Mouse (Mus musculus): ENCODE results near the gene Hsd17b2. TPM values are rescaled to one million over a fixed set of nuclear protein-coding genes. Genes with fewer than 3 reads are reported as not detected.

The Hsd17b2 gene
- total and polyA plus RNA-seq, 3 experiments = not detected

- no peak overlapping the region for H3K27ac ChIP-seq
- H3K79me2 ChIP-seq (replicated peaks; ENCODE audit: control insufficient read depth, insufficient read depth, low read length) = no peaks in the 10 kb centered on the region
- intact Hi-C loops (cut with DNase I) = no loop called here
- H3K4me1 ChIP-seq (ENCODE audit: control insufficient read depth, insufficient read depth, low read length) = no peaks in the 10 kb centered on the region
- H3K27me3 ChIP-seq (ENCODE audit: control insufficient read depth, insufficient read depth, low read length) = no peaks in the 10 kb centered on the region
- 77% methylated on average over 8 of the region's 8 CpGs for WGBS
- no peak for DNase-seq
- H3K9ac ChIP-seq (ENCODE audit: low read depth, low read length) = no peak overlapping the region
- H3K36me3 ChIP-seq (ENCODE audit: control insufficient read depth, insufficient read depth, low read length) = no peaks in the 10 kb centered on the region
- TF ChIP-seq EP300 (IDR thresholded peaks at IDR 0.05; ENCODE audit: insufficient read depth, low read depth, low read length) = no peak
- TF ChIP-seq CTCF (IDR thresholded peaks at IDR 0.05) = no peak
- TF ChIP-seq POLR2A (IDR thresholded peaks at IDR 0.05; ENCODE audit: insufficient read depth, low read depth, low read length) = no peak
- no peak overlapping the region for H3K4me3 ChIP-seq
Measured at GRCm38 (mm10) chr8:117700699-117701098, 1.0 kb upstream of the Hsd17b2 start.

- no peaks in the 10 kb centered on the region for H3K36me3 ChIP-seq (ENCODE audit: control insufficient read depth, insufficient read depth, low read length)
- H3K79me2 ChIP-seq (replicated peaks; ENCODE audit: control insufficient read depth, insufficient read depth, low read length) = no peaks in the 10 kb centered on the region
- no peaks in the 10 kb centered on the region for H3K4me1 ChIP-seq (ENCODE audit: control insufficient read depth, insufficient read depth, low read length)
- no peak overlapping the region for H3K27ac ChIP-seq
- H3K27me3 ChIP-seq (ENCODE audit: control insufficient read depth, insufficient read depth, low read length) = no peaks in the 10 kb centered on the region
- intact Hi-C loops (cut with DNase I) = no loop called here
- H3K4me3 ChIP-seq = no peak overlapping the region
- no peak for TF ChIP-seq EP300 (IDR thresholded peaks at IDR 0.05; ENCODE audit: insufficient read depth, low read depth, low read length)
- no peak for TF ChIP-seq CTCF (IDR thresholded peaks at IDR 0.05)
- no peak for TF ChIP-seq POLR2A (IDR thresholded peaks at IDR 0.05; ENCODE audit: insufficient read depth, low read depth, low read length)
- H3K9ac ChIP-seq (ENCODE audit: low read depth, low read length) = no peak overlapping the region
- WGBS = 94% methylated on average over 8 of the region's 8 CpGs
- no peak for DNase-seq
Measured at GRCm38 (mm10) chr8:117701246-117701645, 458 bp upstream of the Hsd17b2 start.

- H3K79me2 ChIP-seq (replicated peaks; ENCODE audit: control insufficient read depth, insufficient read depth, low read length) = no peaks in the 10 kb centered on the region
- 83% methylated on average over 10 of the region's 10 CpGs for WGBS
- DNase-seq = no peak
- H3K27me3 ChIP-seq (ENCODE audit: control insufficient read depth, insufficient read depth, low read length) = no peaks in the 10 kb centered on the region
- H3K9ac ChIP-seq (ENCODE audit: low read depth, low read length) = no peak overlapping the region
- intact Hi-C loops (cut with DNase I) = no loop called here
- no peaks in the 10 kb centered on the region for H3K4me1 ChIP-seq (ENCODE audit: control insufficient read depth, insufficient read depth, low read length)
- H3K36me3 ChIP-seq (ENCODE audit: control insufficient read depth, insufficient read depth, low read length) = no peaks in the 10 kb centered on the region
- TF ChIP-seq POLR2A (IDR thresholded peaks at IDR 0.05; ENCODE audit: insufficient read depth, low read depth, low read length) (no peak), CTCF (IDR thresholded peaks at IDR 0.05) (no peak), EP300 (IDR thresholded peaks at IDR 0.05; ENCODE audit: insufficient read depth, low read depth, low read length) (no peak)
- H3K27ac ChIP-seq = no peak overlapping the region
- H3K4me3 ChIP-seq = no peak overlapping the region
Measured at GRCm38 (mm10) chr8:117702701-117703100, 997 bp downstream of the Hsd17b2 start.

GRCm38 (mm10) chr8:117706141-117706540 lies 4.4 kb downstream of the Hsd17b2 start:
- H3K79me2 ChIP-seq (replicated peaks; ENCODE audit: control insufficient read depth, insufficient read depth, low read length) = no peaks in the 10 kb centered on the region
- H3K36me3 ChIP-seq (ENCODE audit: control insufficient read depth, insufficient read depth, low read length) = no peaks in the 10 kb centered on the region
- no peak overlapping the region for H3K4me3 ChIP-seq
- no peaks in the 10 kb centered on the region for H3K27me3 ChIP-seq (ENCODE audit: control insufficient read depth, insufficient read depth, low read length)
- intact Hi-C loops (cut with DNase I) = no loop called here
- 61% methylated on average over 4 of the region's 4 CpGs for WGBS
- TF ChIP-seq CTCF (IDR thresholded peaks at IDR 0.05) (no peak), POLR2A (IDR thresholded peaks at IDR 0.05; ENCODE audit: insufficient read depth, low read depth, low read length) (no peak), EP300 (IDR thresholded peaks at IDR 0.05; ENCODE audit: insufficient read depth, low read depth, low read length) (no peak)
- DNase-seq = no peak
- H3K27ac ChIP-seq = no peak overlapping the region
- no peak overlapping the region for H3K9ac ChIP-seq (ENCODE audit: low read depth, low read length)
- no peaks in the 10 kb centered on the region for H3K4me1 ChIP-seq (ENCODE audit: control insufficient read depth, insufficient read depth, low read length)

- WGBS = 31% methylated on average over 5 of the region's 5 CpGs
- Histone ChIP-seq H3K4me3 (no peak overlapping the region), H3K27ac (no peak overlapping the region), H3K79me2 (replicated peaks; ENCODE audit: control insufficient read depth, insufficient read depth, low read length) (no peaks in the 10 kb centered on the region), H3K36me3 (ENCODE audit: control insufficient read depth, insufficient read depth, low read length) (no peaks in the 10 kb centered on the region), H3K27me3 (ENCODE audit: control insufficient read depth, insufficient read depth, low read length) (no peaks in the 10 kb centered on the region), H3K4me1 (ENCODE audit: control insufficient read depth, insufficient read depth, low read length) (no peaks in the 10 kb centered on the region), H3K9ac (ENCODE audit: low read depth, low read length) (no peak overlapping the region)
- DNase-seq = no peak
- intact Hi-C loops (cut with DNase I) = no loop called here
- TF ChIP-seq POLR2A (IDR thresholded peaks at IDR 0.05; ENCODE audit: insufficient read depth, low read depth, low read length) (no peak), EP300 (IDR thresholded peaks at IDR 0.05; ENCODE audit: insufficient read depth, low read depth, low read length) (no peak), CTCF (IDR thresholded peaks at IDR 0.05) (no peak)
Measured at GRCm38 (mm10) chr8:117712226-117712625, 10.5 kb downstream of the Hsd17b2 start.

- no peaks in the 10 kb centered on the region for H3K4me1 ChIP-seq (ENCODE audit: control insufficient read depth, insufficient read depth, low read length)
- H3K36me3 ChIP-seq (ENCODE audit: control insufficient read depth, insufficient read depth, low read length) = no peaks in the 10 kb centered on the region
- peak in 1 of 2 experiments; percentile 9 for DNase-seq
- intact Hi-C loops (cut with DNase I) = no loop called here
- no peak overlapping the region for H3K4me3 ChIP-seq
- no peaks in the 10 kb centered on the region for H3K79me2 ChIP-seq (replicated peaks; ENCODE audit: control insufficient read depth, insufficient read depth, low read length)
- 72% methylated on average over 5 of the region's 5 CpGs for WGBS
- no peak overlapping the region for H3K27ac ChIP-seq
- no peak overlapping the region for H3K9ac ChIP-seq (ENCODE audit: low read depth, low read length)
- TF ChIP-seq EP300 (IDR thresholded peaks at IDR 0.05; ENCODE audit: insufficient read depth, low read depth, low read length) (no peak), POLR2A (IDR thresholded peaks at IDR 0.05; ENCODE audit: insufficient read depth, low read depth, low read length) (no peak), CTCF (IDR thresholded peaks at IDR 0.05) (no peak)
- no peaks in the 10 kb centered on the region for H3K27me3 ChIP-seq (ENCODE audit: control insufficient read depth, insufficient read depth, low read length)
Measured at GRCm38 (mm10) chr8:117714604-117715003, 12.9 kb downstream of the Hsd17b2 start.
